Mouse (Mus musculus): ENCODE results near the gene Dram1. TPM values are rescaled to one million over a fixed set of nuclear protein-coding genes. Genes with fewer than 3 reads are reported as not detected.
A peak's percentile ranks its signal among the peaks of the same experiment; 100 is the strongest.

Gene Dram1
- 1 to 10 TPM; 1.1 to 1.5 TPM for total RNA-seq (2021)

GRCm38 (mm10) chr10:88379013-88379885 lies at the start of gene Dram1, which contains the start of gene Gnptab:
Gene Dram1, minus strand, starts transcription at chr10:88379080.
Gene Gnptab, plus strand, starts transcription at chr10:88379132.
- DNase-seq (ENCODE audit: extremely low spot score in 1 of 2, low spot score in 1 of 2) = peak; percentile 84 to 97

- no peak for DNase-seq (ENCODE audit: extremely low spot score in 1 of 2, low spot score in 1 of 2)
Measured at GRCm38 (mm10) chr10:88427998-88428397, 49.1 kb upstream of the Dram1 start.

GRCm38 (mm10) chr10:88426896-88427295 lies 48.0 kb upstream of the Dram1 start:
- DNase-seq (ENCODE audit: extremely low spot score in 1 of 2, low spot score in 1 of 2) = no peak

- DNase-seq (ENCODE audit: extremely low spot score in 1 of 2, low spot score in 1 of 2) = peak in 1 of 2 experiments; percentile 50
Measured at GRCm38 (mm10) chr10:88426158-88426816, 47.4 kb upstream of the Dram1 start.

- DNase-seq (ENCODE audit: extremely low spot score in 1 of 2, low spot score in 1 of 2) = no peak
Measured at GRCm38 (mm10) chr10:88420655-88421435, 42.0 kb upstream of the Dram1 start.

DNA sequence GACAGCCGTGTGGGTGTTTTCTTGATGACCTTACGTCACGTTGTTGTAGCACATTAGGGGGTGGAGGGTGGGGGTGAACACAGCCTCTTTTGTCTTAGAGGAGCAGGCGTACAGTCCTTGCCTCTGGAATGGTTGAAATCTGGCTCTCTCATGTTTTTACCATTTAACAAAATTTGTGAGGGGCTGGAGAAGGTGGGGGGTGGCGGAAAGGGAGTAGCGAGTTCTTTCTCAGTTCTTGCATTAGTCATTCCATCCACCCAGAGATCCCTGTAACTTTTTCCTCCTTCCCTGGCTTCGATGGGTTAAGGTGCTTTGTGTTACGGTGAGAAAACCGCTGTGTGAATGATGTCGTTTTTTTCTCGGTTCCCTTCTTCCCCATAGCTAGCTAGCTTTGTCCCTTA lies 41.3 kb upstream of the Dram1 start:
- DNase-seq (ENCODE audit: extremely low spot score in 1 of 2, low spot score in 1 of 2) = no peak

- no peak for DNase-seq (ENCODE audit: extremely low spot score in 1 of 2, low spot score in 1 of 2)
Measured at GRCm38 (mm10) chr10:88417686-88418085, 38.8 kb upstream of the Dram1 start.

GRCm38 (mm10) chr10:88412290-88412995 lies 33.6 kb upstream of the Dram1 start:
- DNase-seq (ENCODE audit: extremely low spot score in 1 of 2, low spot score in 1 of 2) = no peak

- DNase-seq (ENCODE audit: extremely low spot score in 1 of 2, low spot score in 1 of 2) = no peak
Measured at GRCm38 (mm10) chr10:88409751-88410150, 30.9 kb upstream of the Dram1 start.

DNA sequence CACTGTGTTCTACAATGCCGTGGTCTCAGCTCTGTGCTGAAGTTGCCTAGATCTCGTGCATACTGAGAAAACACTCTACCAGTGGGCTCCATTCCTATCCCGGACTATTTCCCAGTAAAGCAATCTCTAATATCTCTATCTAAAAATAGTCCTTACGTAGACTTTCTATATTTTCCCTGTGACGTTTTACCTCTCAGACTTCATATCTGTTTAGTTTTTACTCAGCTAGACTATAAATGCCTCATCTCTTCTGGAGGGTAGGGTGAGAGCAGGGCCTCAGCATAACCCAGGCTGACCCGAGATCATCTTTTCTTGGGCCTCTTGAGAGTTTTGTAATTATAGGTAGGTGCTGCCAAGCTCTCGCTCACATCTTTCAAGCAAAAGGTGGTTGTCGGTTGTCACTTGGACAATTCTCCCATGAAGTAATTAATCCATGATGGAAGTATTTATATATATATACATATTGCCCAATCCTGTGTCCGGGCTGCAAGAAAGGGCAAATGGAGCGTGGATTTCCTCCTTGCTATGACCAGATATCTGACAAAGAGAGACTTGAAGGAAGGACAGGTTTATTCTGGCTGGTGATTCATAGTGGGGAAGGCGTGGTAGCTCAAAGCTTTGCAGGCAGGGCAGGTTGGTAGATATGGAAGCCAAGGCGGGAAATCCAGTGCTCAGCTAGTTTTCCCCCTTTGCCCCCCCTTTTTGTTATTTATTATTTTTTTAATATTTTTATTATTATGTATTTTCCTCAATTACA lies 29.2 kb upstream of the Dram1 start:
- DNase-seq (ENCODE audit: extremely low spot score in 1 of 2, low spot score in 1 of 2) = no peak

- DNase-seq (ENCODE audit: extremely low spot score in 1 of 2, low spot score in 1 of 2) = no peak
Measured at GRCm38 (mm10) chr10:88405812-88406211, 26.9 kb upstream of the Dram1 start.

GRCm38 (mm10) chr10:88404220-88404619 lies 25.3 kb upstream of the Dram1 start:
- no peak for DNase-seq (ENCODE audit: extremely low spot score in 1 of 2, low spot score in 1 of 2)

GRCm38 (mm10) chr10:88403021-88403420 lies 24.1 kb upstream of the Dram1 start:
- DNase-seq (ENCODE audit: extremely low spot score in 1 of 2, low spot score in 1 of 2) = no peak

- DNase-seq (ENCODE audit: extremely low spot score in 1 of 2, low spot score in 1 of 2) = no peak
Measured at GRCm38 (mm10) chr10:88399271-88399670, 20.4 kb upstream of the Dram1 start.

DNA sequence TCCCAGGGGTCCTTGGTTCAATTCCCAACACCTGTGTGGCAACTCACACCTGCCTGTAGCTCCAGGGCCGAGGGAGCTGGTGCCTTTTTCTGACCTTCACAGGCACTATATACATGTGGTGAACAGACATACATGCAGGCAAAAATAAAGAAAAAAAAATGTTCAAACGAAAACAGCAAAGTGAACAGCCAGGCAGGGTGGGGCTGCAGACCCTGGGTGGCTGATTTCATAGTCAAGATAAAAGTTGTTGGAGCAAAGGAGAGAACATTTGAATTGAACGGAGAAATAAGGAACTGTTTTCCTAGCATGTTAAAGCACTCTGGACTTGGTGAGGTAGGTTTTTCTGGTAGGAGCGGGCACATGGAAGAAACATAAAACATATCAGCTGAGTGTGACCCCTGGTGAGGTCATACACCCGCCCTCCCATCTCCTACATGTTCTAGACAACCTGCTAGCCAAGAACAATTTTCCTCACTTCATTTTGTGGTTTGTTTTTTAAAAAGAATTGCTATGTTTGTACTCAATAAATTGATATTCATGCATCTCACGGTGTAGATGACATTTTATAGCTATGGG lies 19.9 kb upstream of the Dram1 start:
- DNase-seq (ENCODE audit: extremely low spot score in 1 of 2, low spot score in 1 of 2) = no peak

DNA sequence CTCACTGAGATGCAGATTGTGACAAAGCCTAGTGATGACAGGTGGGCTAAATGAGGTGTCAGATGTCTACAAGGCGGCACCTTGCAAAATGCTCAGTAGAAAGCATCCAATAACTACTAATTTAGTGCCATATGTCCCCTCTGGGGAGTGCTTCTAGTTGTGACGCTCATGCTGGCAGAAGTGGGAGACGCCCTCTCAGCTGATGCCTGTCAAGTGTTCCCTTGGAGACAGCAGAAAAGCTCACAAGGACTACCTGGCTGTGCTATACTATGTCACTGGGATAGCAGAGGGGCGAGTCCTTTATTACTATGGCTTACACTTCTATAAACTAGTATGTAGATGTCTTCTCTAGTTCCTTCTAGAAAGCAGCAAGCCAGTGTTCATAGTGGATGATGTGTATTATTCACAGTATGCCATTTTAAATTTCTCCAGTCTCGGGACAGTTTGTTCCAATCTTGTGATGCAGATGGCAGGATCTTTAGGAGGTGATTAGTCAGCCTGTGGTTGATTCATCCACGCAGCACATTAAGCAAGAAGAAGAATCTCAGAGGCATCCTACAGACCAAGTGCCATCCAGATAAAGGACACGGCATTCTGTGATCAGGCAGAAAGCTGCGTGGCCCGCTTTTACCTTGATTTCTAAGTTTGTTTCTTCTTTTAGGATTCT lies 13.4 kb upstream of the Dram1 start:
- DNase-seq (ENCODE audit: extremely low spot score in 1 of 2, low spot score in 1 of 2) = peak in 1 of 2 experiments; percentile 28

- DNase-seq (ENCODE audit: extremely low spot score in 1 of 2, low spot score in 1 of 2) = no peak
Measured at GRCm38 (mm10) chr10:88391495-88391894, 12.6 kb upstream of the Dram1 start.

DNA sequence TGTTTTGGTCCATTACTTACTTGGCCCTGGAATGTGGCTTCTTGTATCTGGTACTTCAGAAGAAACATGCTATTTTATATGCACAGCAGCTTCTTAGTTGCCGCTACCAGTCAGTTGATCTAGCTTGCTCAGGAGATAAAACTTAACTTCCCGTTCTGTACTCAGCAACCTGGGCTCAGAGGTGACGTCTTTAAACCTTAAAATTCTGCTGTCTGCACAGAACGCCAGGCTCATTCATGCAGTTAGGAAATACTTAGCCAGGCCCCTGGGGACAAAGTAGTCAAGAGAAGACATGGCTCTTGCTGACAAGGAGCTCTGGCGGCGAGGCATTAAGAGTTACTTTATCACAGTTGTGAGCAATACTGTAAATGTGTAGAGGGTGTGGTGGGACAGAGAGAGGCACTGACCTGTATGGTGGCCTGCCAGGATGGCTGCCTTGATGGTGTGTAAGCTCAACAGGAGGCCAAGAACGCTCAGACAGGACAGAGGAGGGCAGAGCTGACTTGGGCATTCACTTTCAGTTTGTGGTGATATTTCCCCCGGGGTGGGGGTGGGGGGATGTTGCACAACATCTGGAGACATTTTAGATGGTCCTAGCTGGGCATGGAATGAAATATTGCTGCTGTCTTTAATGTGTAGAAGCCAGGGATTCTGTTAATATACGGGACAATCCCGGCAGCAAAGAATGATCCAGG lies 11.4 kb upstream of the Dram1 start:
- no peak for DNase-seq (ENCODE audit: extremely low spot score in 1 of 2, low spot score in 1 of 2)
